Mouse (Mus musculus) mouse embryonic stem cell (cell line): Measurements from ENCODE around the gene Ryr1.

Experiments
- in situ Hi-C, 2 experiments: fragments of 300-500 bp; cut with MboI; formaldehyde crosslinking; loops; 1 replicate in 1 of 2; 3 replicates in 1 of 2; pipeline ENCODE4 v1.14.3; 2019 to 2020; ENCODE audit warnings: low sequenced_read_pairs in 2 of 2, low pct_unique_long_range_greater_than_20kb in 1 of 2, mixed read lengths in 1 of 2; ENCODE audit not compliant: unreplicated experiment in 1 of 2

Ryr1 gene

GRCm38 (mm10) chr7:29019447-29020220, 105.3 kb downstream of the Ryr1 start:
- in situ Hi-C loops: no loop called here

GRCm38 (mm10) chr7:29017222-29017621, 107.8 kb downstream of the Ryr1 start:
- in situ Hi-C loops: no loop called here

DNA sequence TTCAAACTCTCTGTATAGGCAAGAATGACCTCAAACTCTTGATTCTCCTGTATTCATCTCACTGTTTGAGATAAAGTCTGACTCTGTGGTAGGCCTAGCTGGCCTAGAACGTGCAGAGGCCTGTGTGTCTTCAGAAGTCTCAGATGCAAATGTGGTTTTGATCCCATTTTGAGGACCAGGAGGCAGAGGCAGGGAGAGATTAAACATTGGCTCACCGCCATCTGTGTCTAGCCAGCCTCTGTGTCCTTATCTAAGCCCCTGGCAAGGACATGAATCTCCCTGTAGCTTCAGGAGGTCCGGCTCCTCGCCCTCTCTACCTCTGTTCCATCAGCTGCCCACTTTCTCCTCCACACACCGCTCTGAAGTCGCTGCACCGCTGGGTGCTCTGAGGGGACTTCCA, 108.5 kb downstream of the Ryr1 start:
- in situ Hi-C loops: no loop called here

DNA sequence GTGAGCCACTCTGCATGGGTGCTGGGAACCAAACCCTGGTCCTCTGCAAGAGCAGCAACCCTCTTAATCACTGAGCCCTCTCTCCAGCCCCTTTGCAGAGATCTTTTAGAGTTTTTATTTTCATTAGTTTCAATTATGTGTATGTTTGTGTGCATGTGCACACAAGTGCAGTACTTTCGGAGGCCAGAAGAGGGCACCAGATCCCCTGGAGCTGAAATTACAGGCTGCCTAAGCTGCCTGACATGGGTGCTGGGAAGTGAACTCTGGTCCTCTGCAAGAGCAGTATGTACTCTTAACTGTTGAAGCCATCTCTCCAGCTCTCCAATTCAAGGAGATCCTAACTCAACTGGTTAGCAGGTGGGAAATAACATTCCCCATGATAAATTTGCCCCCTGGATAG, 110.0 kb downstream of the Ryr1 start:
- in situ Hi-C loops: no loop called here

DNA sequence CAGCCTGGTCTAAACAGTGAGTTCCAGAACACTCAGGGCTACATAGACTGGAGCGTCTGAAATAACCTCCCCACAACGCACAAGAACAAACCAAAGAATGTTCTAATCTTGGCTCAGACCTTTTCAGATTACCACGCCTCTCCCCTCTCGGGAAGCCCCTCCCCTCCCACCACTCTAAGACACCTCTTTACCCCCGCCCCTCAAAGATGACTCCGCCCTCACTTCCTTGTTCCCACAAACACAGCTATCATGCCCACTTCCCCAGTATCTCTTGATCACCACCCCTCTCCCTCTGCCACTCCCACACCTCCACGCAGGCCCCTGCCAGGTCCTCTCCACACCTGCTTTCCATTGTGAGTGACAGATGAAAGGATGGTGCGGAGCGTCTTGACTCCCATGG, 116.3 kb downstream of the Ryr1 start:
- in situ Hi-C loops: no loop called here

DNA sequence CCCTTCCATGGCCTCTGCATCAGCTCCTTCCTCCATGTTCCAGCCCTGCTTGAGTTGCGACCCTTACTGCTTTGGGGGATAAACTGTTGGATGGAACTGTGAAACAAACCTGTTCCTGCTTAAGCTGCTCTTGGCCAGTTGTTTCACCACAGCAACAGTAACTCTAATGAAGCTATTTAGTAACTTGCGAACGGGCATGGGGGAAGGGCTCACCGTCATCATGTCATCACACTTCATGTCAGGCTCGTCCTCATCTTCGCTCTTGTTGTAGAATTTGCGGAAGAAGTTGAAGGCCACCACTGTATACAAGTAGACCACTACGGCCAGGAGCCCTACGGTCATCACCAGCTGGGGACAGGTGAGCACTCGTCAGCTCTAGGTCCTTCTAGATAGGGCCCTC, 116.8 kb downstream of the Ryr1 start:
- in situ Hi-C loops: no loop called here

DNA sequence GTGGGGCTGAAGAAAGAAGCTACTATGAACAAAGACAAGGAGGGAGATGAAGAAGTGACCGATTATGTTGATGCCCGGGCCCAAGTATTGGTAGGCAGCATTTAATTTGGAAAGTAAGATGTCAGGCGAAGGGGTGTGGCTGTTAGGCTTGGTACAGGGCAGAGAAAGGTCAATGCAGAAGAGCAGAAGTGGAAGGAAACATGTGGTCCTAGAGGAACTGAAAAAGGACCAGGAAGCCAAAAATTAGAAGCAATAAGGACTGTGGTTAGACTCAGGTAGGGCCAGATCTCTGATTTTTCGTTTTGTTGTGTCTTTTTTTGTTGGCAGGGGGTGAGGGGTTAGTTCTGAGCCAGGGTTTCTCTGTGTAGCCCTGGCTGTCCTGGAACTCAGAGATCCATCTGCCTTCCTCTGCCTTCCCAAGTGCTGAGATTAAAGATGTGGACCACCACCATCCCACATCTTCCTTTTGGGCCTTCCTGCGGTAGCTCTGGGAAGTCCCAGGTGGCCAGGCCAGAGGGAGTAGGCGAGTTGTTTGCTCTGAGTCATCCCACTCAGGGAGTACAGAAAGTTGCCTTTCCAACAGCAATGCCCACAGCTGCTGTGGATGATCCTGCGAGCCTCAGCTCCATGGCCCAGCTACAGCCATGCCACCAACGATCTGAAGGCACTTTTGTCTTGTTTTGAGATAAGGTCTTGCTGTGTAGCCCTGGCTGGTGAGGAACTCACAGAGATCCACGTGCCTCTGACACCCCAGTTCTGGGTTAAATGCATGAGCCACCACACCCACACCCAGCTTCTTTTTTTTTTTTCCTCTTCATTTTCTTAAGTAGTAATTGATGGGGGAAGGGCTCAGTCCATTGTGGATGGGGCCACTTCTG, 117.5 kb downstream of the Ryr1 start:
- in situ Hi-C loops: no loop called here

- in situ Hi-C loops: no loop called here
These were observed 124.1 kb downstream of the Ryr1 start for GRCm38 (mm10) chr7:29000651-29001605.

DNA sequence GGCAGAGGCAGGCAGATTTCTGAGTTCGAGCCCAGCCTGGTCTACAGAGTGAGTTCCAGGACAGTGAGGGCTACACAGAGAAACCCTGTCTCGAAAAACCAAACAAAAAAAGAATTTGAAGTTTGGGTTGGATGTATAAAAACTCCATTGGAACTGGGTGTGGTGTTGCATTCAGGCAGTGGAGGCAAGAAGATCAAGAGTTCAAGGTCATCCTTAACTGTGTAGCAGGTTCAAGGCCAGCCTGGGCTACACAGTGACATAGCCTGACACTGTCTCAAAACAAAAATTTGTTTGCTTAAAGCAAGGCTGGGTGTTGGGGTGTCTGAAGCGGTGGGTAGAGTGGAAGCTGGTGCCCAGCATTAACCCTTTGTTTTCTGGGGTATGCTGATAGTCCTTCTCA, 131.6 kb downstream of the Ryr1 start:
- in situ Hi-C loops: no loop called here

DNA sequence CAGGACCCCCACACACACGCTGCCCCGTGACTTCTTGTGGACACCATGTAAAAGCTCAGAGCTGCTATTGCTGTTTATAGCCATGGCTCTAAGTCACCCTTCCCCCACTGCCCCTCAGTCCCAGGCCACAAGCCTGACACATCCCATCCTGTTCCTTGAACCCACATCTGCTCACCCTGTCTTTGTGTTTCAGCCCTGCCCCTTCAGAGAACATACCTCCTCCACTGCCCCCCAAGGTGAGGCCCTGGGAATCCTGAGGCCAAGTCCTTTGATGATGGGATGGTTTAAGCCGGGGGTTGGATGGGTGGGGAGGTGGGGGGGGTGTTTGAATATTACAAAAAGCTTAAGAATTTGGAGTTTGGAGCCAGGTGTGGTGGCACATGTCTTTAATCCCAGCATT, 132.0 kb downstream of the Ryr1 start:
- in situ Hi-C loops: no loop called here

GRCm38 (mm10) chr7:28991616-28992015, 133.4 kb downstream of the Ryr1 start:
- in situ Hi-C loops: no loop called here

DNA sequence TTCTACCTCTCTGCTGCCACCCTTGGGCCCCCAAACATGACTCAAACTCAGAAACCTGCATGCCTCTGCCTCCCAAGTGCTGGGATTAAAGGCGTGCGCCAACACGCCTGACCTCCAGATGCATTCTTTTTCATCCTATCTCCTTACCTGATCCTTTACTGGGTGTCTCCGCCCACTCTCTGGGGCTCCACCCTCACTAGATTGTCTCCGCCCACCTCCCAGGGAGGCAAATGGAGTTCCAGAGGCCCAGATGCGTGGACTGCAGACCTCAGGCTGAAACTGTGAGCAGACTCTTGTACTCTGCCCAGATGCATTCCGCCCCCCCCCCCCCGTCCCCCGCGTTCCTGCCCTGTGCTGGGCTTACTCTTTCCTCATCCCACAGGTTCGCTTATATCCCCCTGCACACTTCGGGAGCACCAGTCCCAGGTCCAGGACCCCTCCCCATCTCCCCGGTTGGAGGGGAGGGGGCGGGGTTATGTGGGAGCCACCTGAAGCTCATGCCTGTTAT, 134.2 kb downstream of the Ryr1 start:
- in situ Hi-C loops: no loop called here

DNA sequence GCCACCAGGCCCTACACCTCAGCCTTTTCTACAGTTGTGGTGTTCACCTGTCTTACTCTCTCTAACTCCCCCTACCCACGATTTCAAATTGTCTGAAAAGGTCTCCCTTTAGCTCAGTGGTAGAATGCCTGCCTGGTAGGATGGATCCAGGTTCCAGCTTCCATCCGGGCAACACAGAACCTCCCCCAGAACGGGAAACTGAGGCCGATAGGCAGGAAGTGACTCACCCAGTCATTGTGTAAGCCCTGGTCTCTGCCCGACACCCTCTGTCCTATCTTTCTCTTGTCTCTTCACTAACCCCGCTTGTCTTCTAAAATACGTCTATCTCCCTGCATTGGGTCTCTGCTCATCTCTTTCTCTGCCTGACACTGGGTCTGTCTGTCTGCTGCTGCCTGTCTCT, 139.8 kb downstream of the Ryr1 start:
- in situ Hi-C loops: no loop called here

GRCm38 (mm10) chr7:28984452-28984851, 140.5 kb downstream of the Ryr1 start:
- in situ Hi-C loops: no loop called here

GRCm38 (mm10) chr7:28983849-28984248, 141.1 kb downstream of the Ryr1 start:
- in situ Hi-C loops: no loop called here

GRCm38 (mm10) chr7:28983141-28983564, 141.8 kb downstream of the Ryr1 start:
- in situ Hi-C loops: no loop called here

DNA sequence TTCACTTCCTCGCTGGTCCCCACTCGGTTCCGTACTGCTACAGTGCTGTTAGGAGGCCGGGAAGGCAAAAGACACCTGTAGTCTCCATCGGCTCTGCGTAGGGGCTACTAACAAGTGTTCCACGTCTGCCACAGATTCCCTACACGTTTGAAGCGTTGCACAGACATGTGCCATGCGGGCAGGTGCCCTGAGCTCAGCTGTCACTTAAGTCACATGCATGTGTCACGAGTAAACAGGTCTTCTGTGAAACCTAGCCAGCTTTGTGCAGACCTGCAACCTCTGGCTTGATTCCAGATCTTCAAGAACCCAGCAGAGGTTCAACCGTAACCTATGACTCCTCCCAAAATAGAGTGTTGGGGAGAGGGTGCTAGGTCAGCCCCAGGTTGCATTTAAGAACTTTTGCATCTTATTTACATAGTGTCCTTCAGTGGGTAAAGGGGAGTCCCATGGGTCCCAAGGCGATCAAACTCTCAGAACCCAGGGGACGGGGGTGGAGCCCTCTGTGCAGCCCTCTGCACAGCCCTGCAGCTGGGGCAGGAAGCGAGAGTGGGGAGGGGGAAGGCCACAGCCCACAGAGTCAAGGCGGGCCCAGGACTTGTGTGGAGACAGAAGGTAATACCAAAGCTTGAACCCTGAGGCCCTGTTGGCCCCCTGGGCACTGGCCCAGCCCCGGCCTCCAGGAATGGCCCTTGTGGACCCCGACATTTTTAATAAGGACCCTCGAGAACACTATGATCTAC, 142.5 kb downstream of the Ryr1 start:
- in situ Hi-C loops: no loop called here
